Mouse (Mus musculus) cortical plate, adult 2 months (tissue): ENCODE measurements around the gene Dok1. TPM values are rescaled to one million over a fixed set of nuclear protein-coding genes. Genes with fewer than 3 reads are reported as not detected.

ENCODE experiments used
- H3K27ac ChIP-seq: fragments of 200-500 bp; 2 replicates; pipeline ENCODE4 v1.5.1; 2012; ENCODE audit warnings: low read length, control low read depth, inconsistent platforms; ENCODE audit not compliant: insufficient read depth
- H3K4me1 ChIP-seq: fragments of 200-500 bp; 2 replicates; pipeline ENCODE4 v1.6.1; 2011; ENCODE audit warnings: low read length; ENCODE audit not compliant: control insufficient read depth, insufficient read depth
- H3K4me3 ChIP-seq: fragments of 200-500 bp; 2 replicates; pipeline ENCODE4 v1.5.1; 2011; ENCODE audit warnings: mild to moderate bottlenecking, low read length, control low read depth; ENCODE audit not compliant: insufficient read depth
- CTCF ChIP-seq: fragments of 200-500 bp; IDR thresholded peaks from 2 replicates; pipeline ENCODE4 v1.5.1; 2011; ENCODE audit warnings: mild to moderate bottlenecking, control low read depth, low read length; ENCODE audit not compliant: insufficient read depth; ENCODE audit errors: extremely low read depth
- POLR2A ChIP-seq: fragments of 200-500 bp; IDR thresholded peaks from 2 replicates; pipeline ENCODE4 v1.6.1; 2011; ENCODE audit warnings: mild to moderate bottlenecking, low read length, control low read depth; ENCODE audit not compliant: insufficient read depth; ENCODE audit errors: extremely low read depth
- polyA plus RNA-seq: library from polyadenylated mRNA; depleted of rRNA; stranded (reverse); fragments of >200 nt; gene quantifications from 2 replicates; pipeline ENCODE4 v1.2.3, GENCODE M21; 2012

Gene Dok1
- polyA plus RNA-seq, 1 experiment: 1.2 TPM

DNA sequence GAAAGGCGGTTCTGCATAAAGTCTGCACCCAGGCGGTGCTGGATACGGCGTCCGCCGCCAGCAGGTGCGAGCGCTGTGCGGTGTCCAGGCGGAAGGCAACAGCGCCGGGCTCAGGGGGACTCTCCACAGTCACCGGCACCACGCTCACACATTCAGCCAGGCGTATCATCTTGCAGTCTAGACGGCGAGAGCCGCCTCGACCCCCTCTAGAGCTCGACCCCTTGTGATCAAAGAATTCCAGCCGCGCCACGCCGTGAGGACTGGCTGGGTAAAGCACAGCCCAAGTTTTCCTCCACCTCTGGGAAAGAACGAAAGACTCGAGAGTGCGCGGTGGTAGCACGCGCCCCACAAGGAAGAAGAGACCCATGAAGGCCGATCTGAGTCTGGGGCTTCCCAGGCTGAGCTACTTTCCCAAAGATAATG is 491 bp downstream of the Dok1 start:
- Histone ChIP-seq H3K4me1 (no peaks in the 10 kb centered on the region), H3K27ac (no peak overlapping the region; the same call in 1 of the 2 replicates), H3K4me3 (peak overlapping the region; percentile 43)
- TF ChIP-seq POLR2A (no peak), CTCF (no peak)

DNA sequence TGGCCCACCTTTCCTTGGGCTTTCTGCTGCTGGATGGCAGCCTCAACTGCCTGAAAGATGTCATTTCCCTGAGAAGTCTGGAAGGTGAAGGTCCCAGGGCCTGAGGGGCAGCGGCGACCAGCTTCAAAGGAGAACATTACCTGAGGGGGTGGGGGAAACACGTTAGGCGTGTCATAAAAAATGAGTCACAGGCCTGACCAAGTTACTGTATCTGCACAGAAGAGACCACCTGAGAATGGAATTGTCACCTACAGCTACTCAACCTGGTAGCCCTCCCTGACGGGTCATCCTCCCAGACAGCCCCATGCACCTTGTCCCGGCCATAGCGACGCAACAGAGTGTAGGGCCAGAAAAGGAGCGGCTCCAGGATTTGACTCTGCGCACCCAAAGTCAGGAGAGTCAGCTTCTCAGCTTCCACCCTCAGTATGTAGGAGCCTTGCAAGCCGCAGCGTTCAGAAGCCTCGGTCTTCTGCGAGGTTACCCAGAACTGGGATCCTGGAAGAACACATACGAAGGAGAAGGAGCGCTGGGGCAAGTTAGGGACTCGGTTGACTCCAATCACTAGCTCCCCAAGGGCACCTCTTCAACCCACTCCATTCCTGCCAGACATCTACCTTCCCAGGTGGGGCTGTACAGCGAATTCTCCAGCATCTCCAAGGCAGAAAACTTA is 1.2 kb downstream of the Dok1 start:
- Histone ChIP-seq H3K4me1 (no peaks in the 10 kb centered on the region), H3K4me3 (no peak overlapping the region; the same call in 1 of the 2 replicates)

DNA sequence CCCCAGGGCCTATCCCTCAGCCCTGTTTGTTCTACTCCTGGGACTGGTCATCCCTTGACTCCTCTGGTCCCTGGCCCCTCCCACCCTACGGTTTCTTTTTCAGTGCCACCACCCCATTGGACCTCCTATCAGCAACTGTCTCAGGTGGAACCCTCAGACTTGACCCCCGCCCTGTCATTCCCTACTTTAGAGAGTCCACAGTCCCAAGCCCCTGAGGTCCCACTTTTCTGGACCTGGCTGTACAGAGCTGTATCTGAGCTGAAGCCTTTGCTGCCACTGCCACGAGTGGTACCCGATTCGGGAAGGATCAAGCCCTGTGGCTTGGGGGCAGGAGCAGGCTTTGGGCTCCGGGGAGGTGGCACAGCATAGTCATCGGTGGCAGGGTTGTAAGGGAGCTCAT is 2.2 kb downstream of the Dok1 start:
- Histone ChIP-seq H3K27ac (no peak overlapping the region), H3K4me3 (no peak overlapping the region), H3K4me1 (no peaks in the 10 kb centered on the region)
- TF ChIP-seq POLR2A: no peak
- no peak for TF ChIP-seq CTCF

More for the DNA sequence above, 1.2 kb downstream of the Dok1 start:
- no peak overlapping the region for H3K27ac ChIP-seq
- TF ChIP-seq CTCF: no peak
- TF ChIP-seq POLR2A: no peak

DNA sequence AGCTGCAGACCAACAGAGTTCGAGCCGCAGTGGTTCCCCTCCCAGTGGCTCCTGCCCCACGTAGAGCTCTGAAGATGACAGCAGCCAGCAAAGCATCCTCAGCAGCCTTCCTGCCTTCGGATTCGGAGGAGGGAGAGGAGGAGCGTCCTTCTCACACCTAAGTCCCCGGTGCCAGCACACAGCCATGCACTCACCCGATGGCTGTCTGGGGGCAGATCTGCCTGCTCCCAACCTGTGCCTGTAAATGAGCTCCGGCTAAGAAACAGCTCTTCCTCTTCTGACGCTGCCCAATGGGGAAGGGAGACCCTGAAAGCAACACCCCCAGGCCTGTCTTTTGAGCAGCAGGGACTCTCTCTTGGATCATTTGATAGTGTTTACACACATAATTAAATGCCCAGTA is 3.5 kb downstream of the Dok1 start:
- H3K27ac ChIP-seq: no peak overlapping the region
- H3K4me3 ChIP-seq: no peak overlapping the region
- TF ChIP-seq POLR2A (no peak), CTCF (no peak)
- no peaks in the 10 kb centered on the region for H3K4me1 ChIP-seq

DNA sequence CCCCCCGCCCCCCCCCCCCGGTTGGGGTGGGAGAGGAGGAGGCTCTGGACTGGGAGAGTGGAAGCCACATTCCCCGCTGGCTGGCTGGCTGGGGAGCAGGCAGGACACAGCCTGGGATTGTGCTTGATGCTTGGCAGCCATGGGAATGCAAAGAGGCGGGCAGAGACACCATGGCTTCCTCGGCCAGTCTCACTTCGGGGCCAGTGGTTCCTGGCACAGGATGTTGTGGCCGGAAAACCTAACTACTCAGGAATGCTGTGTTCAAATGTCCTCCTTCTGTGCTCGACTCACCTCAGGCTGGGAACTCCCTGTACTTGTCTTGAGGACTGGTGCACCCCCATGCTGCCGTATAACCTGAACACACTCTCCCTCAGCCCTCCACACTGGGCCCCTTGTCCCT is 5.6 kb downstream of the Dok1 start:
- Histone ChIP-seq H3K27ac (no peak overlapping the region), H3K4me1 (no peaks in the 10 kb centered on the region), H3K4me3 (no peak overlapping the region)
- TF ChIP-seq CTCF (no peak), POLR2A (no peak)

DNA sequence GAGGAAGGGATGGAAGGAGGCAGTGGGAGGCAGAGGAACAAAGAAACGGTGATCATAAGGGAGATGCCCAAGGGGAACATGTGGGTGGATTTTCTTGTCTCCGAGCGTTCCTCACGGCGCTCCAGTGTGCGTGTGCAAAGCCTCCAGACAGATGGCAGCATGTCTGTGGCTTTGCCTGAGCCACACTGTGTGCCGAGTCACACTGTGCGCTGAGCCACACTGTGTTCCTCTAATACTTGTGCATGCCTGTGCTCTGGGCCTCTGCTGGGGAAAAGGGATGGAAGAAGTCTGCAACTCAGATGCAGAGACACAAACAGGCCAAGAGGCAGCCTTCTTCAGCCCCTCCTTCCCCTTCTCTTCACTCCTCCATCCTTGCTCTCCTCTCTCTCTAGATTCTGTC is 6.0 kb downstream of the Dok1 start:
- TF ChIP-seq CTCF (no peak), POLR2A (no peak)
- H3K27ac ChIP-seq: no peak overlapping the region
- no peak overlapping the region for H3K4me3 ChIP-seq
- no peaks in the 10 kb centered on the region for H3K4me1 ChIP-seq

DNA sequence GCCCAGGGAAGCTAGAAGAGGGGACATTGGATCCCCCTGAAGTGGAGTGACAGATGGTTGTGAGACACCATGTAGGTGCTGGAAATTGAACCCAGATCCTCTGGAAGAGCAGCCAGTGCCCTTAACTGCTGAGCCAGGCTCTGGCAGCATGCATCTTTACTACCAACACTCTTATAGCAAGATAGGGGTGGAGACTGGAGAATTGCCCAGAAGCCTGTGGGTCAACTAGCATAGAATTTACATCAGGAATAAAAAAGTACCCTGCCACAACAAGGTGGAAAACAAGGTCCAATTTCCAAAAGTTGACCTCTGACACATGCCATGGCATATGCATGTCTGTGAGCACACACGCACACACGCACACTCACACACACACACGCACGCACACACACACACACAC is 8.1 kb downstream of the Dok1 start:
- no peak overlapping the region for H3K4me3 ChIP-seq

DNA sequence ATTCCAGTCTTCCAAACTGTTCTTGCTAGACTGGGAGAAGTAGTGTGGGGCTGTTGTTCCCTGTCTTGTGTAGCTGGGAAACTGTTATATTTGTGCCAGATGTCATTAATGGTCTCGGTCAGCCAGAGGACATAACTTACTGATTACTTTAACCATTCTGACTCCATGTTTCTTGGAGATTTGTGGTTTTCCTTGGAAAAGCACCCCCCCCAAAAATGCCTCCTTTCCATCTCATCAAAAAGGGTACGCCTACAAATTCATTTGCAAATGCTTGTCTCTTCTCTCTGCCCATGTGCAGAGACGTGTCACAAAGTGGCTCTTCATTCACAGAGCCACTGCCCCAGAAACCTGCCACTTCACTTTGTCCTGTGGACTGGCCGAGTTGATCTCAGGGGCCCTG is 8.8 kb downstream of the Dok1 start:
- H3K27ac ChIP-seq: no peak overlapping the region
- no peak overlapping the region for H3K4me3 ChIP-seq
- TF ChIP-seq POLR2A (no peak), CTCF (no peak)
- H3K4me1 ChIP-seq: no peaks in the 10 kb centered on the region

More for the DNA sequence above, 8.1 kb downstream of the Dok1 start:
- H3K27ac ChIP-seq: no peak overlapping the region
- no peak for TF ChIP-seq POLR2A
- no peak for TF ChIP-seq CTCF
- no peaks in the 10 kb centered on the region for H3K4me1 ChIP-seq

DNA sequence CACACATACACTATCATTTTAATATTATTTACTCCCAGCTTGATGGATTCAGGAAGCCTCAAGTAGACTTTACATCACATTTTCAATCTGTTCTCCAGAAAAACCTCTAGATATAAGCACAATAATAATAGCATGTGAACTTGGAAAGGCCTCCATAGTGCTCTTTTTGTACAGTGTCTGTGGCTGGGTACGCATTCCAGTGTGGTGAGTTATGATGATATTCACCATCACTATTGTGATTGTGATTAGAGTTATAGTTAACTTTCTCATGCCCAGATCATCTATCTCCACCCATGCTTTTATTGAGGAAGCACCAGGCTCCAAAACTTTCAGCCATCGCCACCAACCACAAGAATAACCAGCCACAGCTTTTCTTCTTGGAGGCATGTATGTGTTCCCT is 9.5 kb downstream of the Dok1 start:
- no peaks in the 10 kb centered on the region for H3K4me1 ChIP-seq
- TF ChIP-seq CTCF (no peak), POLR2A (no peak)

DNA sequence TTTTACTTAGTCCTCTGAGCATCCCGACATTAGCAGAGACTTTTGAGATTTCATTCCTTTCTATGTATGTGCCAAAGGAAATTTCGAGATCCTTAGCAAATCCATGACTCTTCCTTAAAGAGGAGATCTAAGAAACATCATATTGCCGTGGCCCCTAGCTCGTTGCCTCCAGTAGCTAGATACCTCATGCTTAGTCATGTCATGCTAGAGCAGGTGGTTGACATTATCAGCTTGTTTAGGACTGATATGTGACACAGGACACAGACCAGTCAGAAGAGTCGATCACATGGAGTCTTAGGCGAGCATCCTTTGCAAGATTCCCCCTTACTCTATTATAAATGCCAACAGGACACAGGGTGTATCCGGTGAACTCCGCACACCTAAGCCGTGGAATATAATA is 10.3 kb downstream of the Dok1 start:
- Histone ChIP-seq H3K4me3 (no peak overlapping the region), H3K4me1 (no peaks in the 10 kb centered on the region), H3K27ac (no peak overlapping the region)
- no peak for TF ChIP-seq POLR2A
- no peak for TF ChIP-seq CTCF

More for the DNA sequence above, 9.5 kb downstream of the Dok1 start:
- Histone ChIP-seq H3K4me3 (no peak overlapping the region), H3K27ac (no peak overlapping the region)
